Mouse (Mus musculus) central nervous system, embryonic 14 days (tissue): Measurements from ENCODE around the gene Cnih3. TPM values are rescaled to one million over a fixed set of nuclear protein-coding genes. Genes with fewer than 3 reads are reported as not detected.

Source experiments
- polyA plus RNA-seq: library from polyadenylated mRNA; depleted of rRNA; stranded (reverse); fragments of >200 nt; gene quantifications from 2 replicates; pipeline ENCODE4 v1.2.3, GENCODE M21; 2012; rRNA removed

Gene Cnih3
- polyA plus RNA-seq: 5.4 and 8.8 TPM in 2 replicates

GRCm38 (mm10) chr1:181352367-181353199 lies at the start of gene Cnih3:
TSS of gene Cnih3 (plus strand) at chr1:181352628.

Other genes starting within 250 kb of the Cnih3 start
- gene Nvl, start 208.4 kb upstream of the Cnih3 start, polyA plus RNA-seq: 69.6 and 73.7 TPM in 2 replicates
- 25.4 and 31.3 TPM in 2 replicates for gene Cnih4, start 207.9 kb upstream of the Cnih3 start, polyA plus RNA-seq
- gene Wdr26, start 140.6 kb upstream of the Cnih3 start, polyA plus RNA-seq: 65.6 and 70.0 TPM in 2 replicates
- 0.02 and 0.09 TPM in 2 replicates for gene Ccdc121, start 158.8 kb downstream of the Cnih3 start, polyA plus RNA-seq
- gene Dnah14, start 223.9 kb downstream of the Cnih3 start, polyA plus RNA-seq: 0.09 and 0.11 TPM in 2 replicates